1 mouse cellular context compared by ENCODE assay signal in genomic region chr11:98937410-98937913, GRCm38 (mm10).
TF ChIP-seq lines count a peak whose summit lies in the region.

No protein-coding gene starts in this region.

TF ChIP-seq in CH12.LX, 34 proteins besides CTCF, POLR2A, EP300 and RAD21 (continued from another document):
- TF ChIP-seq BHLHE40 (IDR thresholded peaks at IDR 0.05; ENCODE audit: low read depth, low read length) (peak; percentile 97), KAT2A (IDR thresholded peaks at IDR 0.05; ENCODE audit: insufficient replicate concordance, low read length) (no peak), CHD2 (IDR thresholded peaks at IDR 0.05; ENCODE audit: low read length) (no peak; the same call in none of the 2 replicates), ETS1 (conservative IDR thresholded peaks at IDR 0.05; ENCODE audit: low read depth, low read length) (no peak), ELF1 (IDR thresholded peaks at IDR 0.05; ENCODE audit: low read depth, low read length) (peak; percentile 11; the same call in 1 of the 2 replicates), IRF4 (IDR thresholded peaks at IDR 0.05; ENCODE audit: low read depth, low read length) (peak; percentile 26), MAFK (IDR thresholded peaks at IDR 0.05; ENCODE audit: insufficient replicate concordance, low read length) (no peak), USF1 (IDR thresholded peaks at IDR 0.05; ENCODE audit: low read depth, low read length) (peak; percentile 82), USF2 (conservative IDR thresholded peaks at IDR 0.05; ENCODE audit: low read depth, low read length) (peak; percentile 36), MYC (IDR thresholded peaks at IDR 0.05; ENCODE audit: low read depth, low read length) (0 out of 2 replicates have a peak, but pooled peaks have one; percentile 40), HCFC1 (IDR thresholded peaks at IDR 0.05; ENCODE audit: low read depth, low read length) (peak; percentile 38; the same call in 1 of the 2 replicates), JUND (conservative IDR thresholded peaks at IDR 0.05; ENCODE audit: low read depth, low read length) (no peak), NELFE (IDR thresholded peaks at IDR 0.05; ENCODE audit: low read depth, low read length) (peak; percentile 21; the same call in 1 of the 2 replicates), GABPA (IDR thresholded peaks at IDR 0.05; ENCODE audit: insufficient replicate concordance, low read depth, low read length) (no peak), PAX5 (IDR thresholded peaks at IDR 0.05; ENCODE audit: low read length) (no peak)
